Mouse (Mus musculus): ENCODE results near the gene Arhgef3. TPM values are rescaled to one million over a fixed set of nuclear protein-coding genes. Genes with fewer than 3 reads are reported as not detected.

The Arhgef3 gene
- polyA plus RNA-seq, 1 experiment from 2014 or later = 9.0 TPM

DNA sequence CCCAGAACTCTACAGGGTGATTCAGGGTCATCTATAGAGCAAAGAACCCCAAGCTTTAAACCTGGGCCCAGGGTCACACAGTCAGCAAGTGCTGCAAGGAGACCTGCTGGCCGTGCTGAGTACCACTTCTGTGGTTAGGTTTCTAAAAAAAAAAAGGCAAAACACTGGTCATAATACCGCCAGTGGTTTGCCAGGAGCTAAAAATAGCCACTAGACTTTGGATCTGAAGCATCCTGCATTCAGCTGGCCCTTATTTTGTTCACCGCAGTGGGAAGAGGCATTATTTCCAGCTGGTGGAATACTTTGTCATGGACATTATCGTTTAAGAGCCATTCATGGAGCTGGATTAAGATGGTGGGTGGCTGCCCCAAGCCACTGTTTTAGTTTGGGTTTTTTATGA, 253.9 kb downstream of the Arhgef3 start:
- no peaks in the 10 kb centered on the region for H3K9me3 ChIP-seq (ENCODE audit: low read depth, low read length)
- no peaks in the 10 kb centered on the region for H3K36me3 ChIP-seq (ENCODE audit: insufficient read depth)
- ATAC-seq (ENCODE audit: insufficient read depth) (no peak), DNase-seq (no peak)
- H3K4me1 ChIP-seq (ENCODE audit: insufficient read depth) = no peaks in the 10 kb centered on the region
- WGBS = 52% methylated on average over 4 of the region's 4 CpGs
- H3K9ac ChIP-seq = no peak overlapping the region
- no peaks in the 10 kb centered on the region for H3K27me3 ChIP-seq (ENCODE audit: insufficient read depth, low read length)
- H3K4me2 ChIP-seq = no peak overlapping the region
- no peak overlapping the region for H3K27ac ChIP-seq (ENCODE audit: low read depth)
- no peak overlapping the region for H3K4me3 ChIP-seq (ENCODE audit: low read depth, low read length)
- no peak for TF ChIP-seq CTCF (IDR thresholded peaks at IDR 0.05; ENCODE audit: low read depth)

- Histone ChIP-seq H3K4me3 (ENCODE audit: low read depth, low read length) (no peak overlapping the region), H3K4me1 (ENCODE audit: insufficient read depth) (no peaks in the 10 kb centered on the region), H3K9ac (no peak overlapping the region), H3K27ac (ENCODE audit: low read depth) (no peak overlapping the region), H3K9me3 (ENCODE audit: low read depth, low read length) (no peaks in the 10 kb centered on the region), H3K4me2 (no peak overlapping the region), H3K27me3 (ENCODE audit: insufficient read depth, low read length) (no peaks in the 10 kb centered on the region), H3K36me3 (ENCODE audit: insufficient read depth) (no peaks in the 10 kb centered on the region)
- WGBS = 68% methylated on average over 4 of the region's 4 CpGs
- ATAC-seq (ENCODE audit: insufficient read depth) = no peak
- TF ChIP-seq CTCF (IDR thresholded peaks at IDR 0.05; ENCODE audit: low read depth) = no peak
- no peak for DNase-seq
Observed at GRCm38 (mm10) chr14:27369503-27369902, 254.8 kb downstream of the Arhgef3 start.

DNA sequence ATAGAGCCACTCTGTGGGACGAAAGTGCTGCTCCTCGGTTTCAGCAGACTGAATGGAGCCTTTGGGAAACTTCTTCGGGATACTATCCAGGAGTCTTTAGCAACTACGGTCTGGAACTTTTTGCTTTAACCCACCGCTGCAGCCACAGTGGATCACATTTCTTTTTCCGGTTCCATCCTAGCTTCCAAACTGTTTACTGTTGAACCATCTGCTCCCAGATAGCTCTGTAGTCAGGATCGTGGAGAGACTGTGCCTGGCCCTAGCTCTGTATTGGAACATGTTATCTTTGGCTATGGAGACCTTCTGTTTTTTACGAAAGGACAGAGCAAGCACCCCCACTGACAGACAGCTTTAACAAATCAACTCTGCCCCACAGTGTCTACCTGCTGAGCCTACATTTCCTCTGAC, 257.0 kb downstream of the Arhgef3 start:
- TF ChIP-seq CTCF (IDR thresholded peaks at IDR 0.05; ENCODE audit: low read depth) = no peak
- H3K27ac ChIP-seq (ENCODE audit: low read depth) = no peak overlapping the region
- H3K9me3 ChIP-seq (ENCODE audit: low read depth, low read length) = no peaks in the 10 kb centered on the region
- H3K4me1 ChIP-seq (ENCODE audit: insufficient read depth) = no peaks in the 10 kb centered on the region
- H3K9ac ChIP-seq = no peak overlapping the region
- no peak for DNase-seq
- H3K27me3 ChIP-seq (ENCODE audit: insufficient read depth, low read length) = no peaks in the 10 kb centered on the region
- H3K4me2 ChIP-seq = no peak overlapping the region
- WGBS = 59% methylated on average over 8 of the region's 8 CpGs
- no peak for ATAC-seq (ENCODE audit: insufficient read depth)
- H3K4me3 ChIP-seq (ENCODE audit: low read depth, low read length) = no peak overlapping the region
- H3K36me3 ChIP-seq (ENCODE audit: insufficient read depth) = no peaks in the 10 kb centered on the region

DNA sequence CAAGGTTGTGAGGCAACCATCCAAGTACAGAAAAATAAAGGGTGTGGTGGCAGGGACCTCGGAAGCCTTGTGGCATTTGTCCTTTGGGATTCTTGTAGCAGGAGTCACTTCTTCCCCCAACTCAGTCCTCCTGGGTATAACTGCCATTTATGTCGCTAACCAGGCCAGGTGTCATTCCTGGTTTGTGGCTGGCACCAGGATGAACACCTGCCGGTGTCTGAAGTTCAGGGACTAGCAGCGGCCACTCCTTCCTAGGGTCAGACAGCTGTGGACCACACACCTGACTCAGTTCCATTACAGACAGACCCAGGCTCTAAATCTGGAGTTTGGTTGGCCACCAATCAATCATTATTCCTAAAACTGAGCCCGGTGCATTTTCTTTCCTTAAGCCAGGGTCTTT, 258.8 kb downstream of the Arhgef3 start:
- no peak overlapping the region for H3K27ac ChIP-seq (ENCODE audit: low read depth)
- no peak overlapping the region for H3K4me3 ChIP-seq (ENCODE audit: low read depth, low read length)
- H3K27me3 ChIP-seq (ENCODE audit: insufficient read depth, low read length) = no peaks in the 10 kb centered on the region
- WGBS = 74% methylated on average over 5 of the region's 5 CpGs
- H3K4me2 ChIP-seq = no peak overlapping the region
- H3K4me1 ChIP-seq (ENCODE audit: insufficient read depth) = no peaks in the 10 kb centered on the region
- no peaks in the 10 kb centered on the region for H3K9me3 ChIP-seq (ENCODE audit: low read depth, low read length)
- H3K9ac ChIP-seq = no peak overlapping the region
- H3K36me3 ChIP-seq (ENCODE audit: insufficient read depth) = no peaks in the 10 kb centered on the region
- ATAC-seq (ENCODE audit: insufficient read depth) = no peak
- TF ChIP-seq CTCF (IDR thresholded peaks at IDR 0.05; ENCODE audit: low read depth) = no peak
- no peak for DNase-seq

DNA sequence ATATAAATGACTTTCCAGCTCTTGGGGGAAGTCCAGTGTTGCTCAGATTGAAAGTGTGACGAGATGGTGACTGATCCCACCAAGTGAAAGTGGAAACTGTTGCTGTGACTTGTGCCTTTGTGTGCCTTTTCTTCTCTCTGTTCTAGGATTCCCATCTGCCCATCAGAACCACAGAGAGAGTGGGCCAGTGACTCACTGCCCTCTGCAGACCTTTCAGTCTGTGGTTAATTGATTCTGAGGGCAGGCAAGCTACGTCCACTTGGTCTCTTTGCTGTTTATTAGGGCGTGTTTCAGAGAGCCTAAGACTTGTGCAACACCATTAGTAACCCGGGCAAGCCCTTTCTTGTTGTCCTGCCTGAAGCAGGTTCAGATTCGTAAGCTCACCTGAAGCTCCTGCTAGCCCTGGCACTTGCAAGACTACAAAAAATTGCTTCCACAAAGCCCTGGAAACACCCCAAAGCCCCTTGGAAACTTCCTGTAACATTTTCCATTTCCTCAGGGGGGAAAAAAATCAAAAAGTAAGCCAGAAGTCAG, 261.5 kb downstream of the Arhgef3 start:
- H3K4me3 ChIP-seq (ENCODE audit: low read depth, low read length) = no peak overlapping the region
- no peak overlapping the region for H3K4me2 ChIP-seq
- DNase-seq = no peak
- no peak for ATAC-seq (ENCODE audit: insufficient read depth)
- H3K27me3 ChIP-seq (ENCODE audit: insufficient read depth, low read length) = no peaks in the 10 kb centered on the region
- TF ChIP-seq CTCF (IDR thresholded peaks at IDR 0.05; ENCODE audit: low read depth) = no peak
- H3K9me3 ChIP-seq (ENCODE audit: low read depth, low read length) = no peaks in the 10 kb centered on the region
- H3K4me1 ChIP-seq (ENCODE audit: insufficient read depth) = no peaks in the 10 kb centered on the region
- WGBS = 65% methylated on average over 5 of the region's 5 CpGs
- peak overlapping the region; percentile 27; the same call in 1 of the 2 replicates for H3K27ac ChIP-seq (ENCODE audit: low read depth)
- H3K36me3 ChIP-seq (ENCODE audit: insufficient read depth) = no peaks in the 10 kb centered on the region
- H3K9ac ChIP-seq = no peak overlapping the region

DNA sequence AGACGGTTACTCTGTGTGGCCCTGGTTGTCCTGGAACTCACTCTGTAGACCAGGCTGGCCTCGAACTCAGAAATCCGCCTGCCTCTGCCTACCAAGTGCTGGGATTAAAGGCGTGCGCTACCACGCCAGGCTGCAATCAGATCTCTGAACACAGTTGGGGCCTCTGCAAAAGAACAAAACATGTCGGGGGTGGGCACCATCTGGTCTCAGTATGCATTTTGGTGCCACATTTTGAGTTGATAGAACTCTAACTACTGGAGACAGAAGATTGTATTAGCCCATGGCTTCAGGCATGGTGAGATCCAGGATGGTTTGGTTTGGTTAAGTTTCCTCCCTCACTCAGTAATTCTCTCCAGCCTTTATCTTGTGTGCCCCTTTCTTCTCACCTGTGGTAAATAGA, 264.0 kb downstream of the Arhgef3 start:
- no peak for TF ChIP-seq CTCF (IDR thresholded peaks at IDR 0.05; ENCODE audit: low read depth)
- Histone ChIP-seq H3K36me3 (ENCODE audit: insufficient read depth) (no peaks in the 10 kb centered on the region), H3K4me2 (no peak overlapping the region), H3K9me3 (ENCODE audit: low read depth, low read length) (no peaks in the 10 kb centered on the region), H3K27ac (ENCODE audit: low read depth) (no peak overlapping the region), H3K27me3 (ENCODE audit: insufficient read depth, low read length) (no peaks in the 10 kb centered on the region), H3K4me3 (ENCODE audit: low read depth, low read length) (no peak overlapping the region), H3K9ac (no peak overlapping the region), H3K4me1 (ENCODE audit: insufficient read depth) (no peaks in the 10 kb centered on the region)
- DNase-seq (no peak), ATAC-seq (ENCODE audit: insufficient read depth) (no peak)
- 94% methylated on average over 7 of the region's 7 CpGs for WGBS

- H3K27ac ChIP-seq (ENCODE audit: low read depth) = no peak overlapping the region
- no peaks in the 10 kb centered on the region for H3K36me3 ChIP-seq (ENCODE audit: insufficient read depth)
- 76% methylated on average over 12 of the region's 12 CpGs for WGBS
- DNase-seq (no peak), ATAC-seq (ENCODE audit: insufficient read depth) (no peak)
- H3K9me3 ChIP-seq (ENCODE audit: low read depth, low read length) = no peaks in the 10 kb centered on the region
- no peak overlapping the region for H3K4me2 ChIP-seq
- no peak for TF ChIP-seq CTCF (IDR thresholded peaks at IDR 0.05; ENCODE audit: low read depth)
- H3K27me3 ChIP-seq (ENCODE audit: insufficient read depth, low read length) = no peaks in the 10 kb centered on the region
- H3K9ac ChIP-seq = no peak overlapping the region
- H3K4me3 ChIP-seq (ENCODE audit: low read depth, low read length) = no peak overlapping the region
- H3K4me1 ChIP-seq (ENCODE audit: insufficient read depth) = no peaks in the 10 kb centered on the region
Observed at GRCm38 (mm10) chr14:27379404-27379803, 264.7 kb downstream of the Arhgef3 start.

DNA sequence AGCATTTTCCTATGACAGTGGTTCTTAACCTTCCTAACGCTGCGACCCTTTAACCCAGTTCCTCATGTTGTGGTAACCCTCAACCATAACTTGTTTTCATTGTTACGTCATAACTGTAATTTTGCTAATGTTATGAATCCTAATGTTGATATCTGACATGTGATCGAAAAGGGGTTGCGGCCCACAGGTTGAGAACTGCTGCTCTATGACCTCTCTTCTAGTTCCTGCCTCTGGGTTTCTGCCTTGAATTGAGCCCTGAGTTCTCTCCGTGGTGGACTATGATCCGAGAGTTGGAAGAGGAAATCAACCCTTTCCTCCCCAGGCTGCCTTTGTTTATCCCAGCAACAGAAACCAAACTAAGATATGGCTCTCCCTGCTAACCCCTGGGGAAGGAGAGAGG, 266.8 kb downstream of the Arhgef3 start:
- Histone ChIP-seq H3K27ac (ENCODE audit: low read depth) (no peak overlapping the region), H3K4me1 (ENCODE audit: insufficient read depth) (no peaks in the 10 kb centered on the region), H3K4me3 (ENCODE audit: low read depth, low read length) (no peak overlapping the region), H3K9ac (no peak overlapping the region), H3K9me3 (ENCODE audit: low read depth, low read length) (no peaks in the 10 kb centered on the region), H3K27me3 (ENCODE audit: insufficient read depth, low read length) (no peaks in the 10 kb centered on the region), H3K4me2 (no peak overlapping the region), H3K36me3 (ENCODE audit: insufficient read depth) (no peaks in the 10 kb centered on the region)
- WGBS = 67% methylated on average over 7 of the region's 7 CpGs
- DNase-seq (no peak), ATAC-seq (ENCODE audit: insufficient read depth) (no peak)
- TF ChIP-seq CTCF (IDR thresholded peaks at IDR 0.05; ENCODE audit: low read depth) = no peak
